Mouse (Mus musculus): Measurements from ENCODE around the gene Aqp7.

DNA sequence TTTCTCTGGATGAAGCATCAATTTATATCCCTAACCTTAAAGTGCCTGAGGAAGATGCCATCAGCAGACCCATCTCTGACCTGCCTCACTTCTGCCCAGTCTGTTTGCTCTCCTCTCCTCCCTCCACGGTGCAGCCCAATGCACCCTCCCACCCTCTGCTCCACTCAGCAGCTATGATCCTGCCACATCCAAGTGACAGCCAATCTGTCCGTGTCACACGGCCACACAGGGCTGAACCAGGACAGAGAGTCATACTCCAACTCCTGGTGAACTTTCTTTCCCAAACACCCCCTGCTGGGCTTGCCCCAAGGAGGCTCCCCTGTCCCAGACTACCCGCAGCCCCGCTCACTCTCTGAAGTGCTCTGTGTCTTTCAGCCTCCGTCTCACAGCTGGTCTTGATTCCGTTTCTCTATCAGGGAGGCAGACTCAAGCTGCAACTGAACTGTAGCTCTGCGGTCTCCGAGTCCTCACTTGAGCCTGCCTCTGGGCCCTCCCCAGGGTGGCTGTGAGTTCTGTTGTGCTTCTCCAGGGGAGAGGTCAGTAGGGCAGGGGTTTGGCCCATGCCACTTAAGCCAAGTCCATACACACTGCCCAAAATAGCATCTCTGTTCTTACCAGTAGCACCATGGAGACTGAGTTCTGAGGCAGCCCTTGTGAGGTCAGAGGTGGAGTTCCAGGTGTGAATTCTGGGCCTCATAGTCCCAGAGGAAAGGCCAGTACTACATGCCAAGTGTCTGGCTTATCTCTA, at the start of gene Aqp7:
- TF ChIP-seq CTCF (IDR thresholded peaks at IDR 0.05; ENCODE audit: control insufficient read depth, insufficient read depth, insufficient read length) (no peak), MYOG (IDR thresholded peaks at IDR 0.05; ENCODE audit: control insufficient read depth, extremely low read depth, insufficient read length) (no peak), MAX (IDR thresholded peaks at IDR 0.05) (no peak)
